Mouse (Mus musculus) neural tube, embryonic 10.5 days (tissue): ENCODE data around the gene Chd5.

Experiments
- DNase-seq: peaks from one replicate; pipeline ENCODE4 v3.0.0-alpha.2; 2017; ENCODE audit warnings: low spot score; ENCODE audit errors: extremely low spot score

Gene Chd5

GRCm38 (mm10) chr4:152338419-152339292, at the start of gene Chd5:
Chd5 (plus strand) TSS chr4:152338651.
- no peak for DNase-seq

DNA sequence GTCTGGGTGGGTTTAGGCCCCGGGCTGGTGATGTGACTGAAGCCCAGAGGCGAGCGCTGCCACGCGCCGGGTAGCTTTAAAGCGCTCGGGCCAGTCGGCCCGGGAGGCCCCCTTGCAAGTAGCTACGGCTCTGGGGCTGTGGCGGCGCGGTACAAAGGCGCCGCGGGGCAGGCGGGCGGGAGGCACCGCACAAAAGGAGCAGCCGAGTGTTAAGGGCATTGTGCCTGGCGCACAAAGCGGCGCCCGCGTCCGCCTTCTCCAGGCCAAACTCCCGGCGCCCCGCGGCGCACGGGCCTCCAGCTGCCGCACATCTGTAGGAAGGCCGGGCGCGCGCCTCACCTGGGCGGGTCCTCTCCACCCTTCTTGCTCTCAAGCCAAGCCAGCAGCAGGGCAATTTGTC, 48.1 kb upstream of the Chd5 start:
- DNase-seq, result peak; percentile 75

DNA sequence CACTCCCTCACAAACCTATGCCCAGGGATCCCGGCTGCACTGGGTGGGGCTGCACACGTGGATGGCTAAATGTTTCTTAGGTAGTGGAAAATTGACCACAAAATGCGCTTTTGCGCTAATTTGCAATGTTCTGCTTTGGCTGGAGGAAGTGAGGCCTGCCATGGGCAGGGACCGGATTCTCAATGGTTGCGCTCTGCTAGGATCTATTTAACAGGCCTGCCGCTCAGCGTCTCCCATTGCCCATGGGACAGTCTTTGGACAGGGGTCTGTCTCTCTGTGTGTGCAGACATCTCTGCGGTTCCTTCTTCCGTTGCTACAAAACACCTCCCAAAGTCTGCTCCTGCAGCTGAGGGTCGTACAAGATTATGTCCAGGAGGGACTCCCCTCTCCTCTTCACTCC, 47.5 kb upstream of the Chd5 start:
- no peak for DNase-seq

DNA sequence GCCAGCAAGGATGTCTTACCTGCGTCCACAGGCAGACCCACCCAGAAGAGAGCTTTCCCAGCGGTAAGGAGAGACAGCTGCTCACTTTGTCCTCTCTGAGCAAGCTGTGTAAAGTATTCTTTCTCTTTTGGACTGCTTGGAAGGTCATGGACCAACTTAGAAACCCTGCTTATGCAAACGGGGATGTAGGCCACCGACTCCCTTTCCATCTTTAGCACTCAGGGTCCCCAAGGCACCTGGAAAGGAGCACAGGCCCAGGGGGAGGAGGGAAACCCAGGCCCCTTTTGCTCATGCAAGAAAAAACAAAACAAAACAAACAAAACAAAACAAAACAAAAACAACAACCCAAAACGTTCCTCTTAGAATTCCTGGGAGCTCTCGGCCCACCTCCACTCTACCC, 46.9 kb upstream of the Chd5 start, which contains the start of gene Hes3:
Gene Hes3, minus strand, starts transcription at position 101 of the 400 bp plus-strand sequence.
- DNase-seq, result no peak

- DNase-seq, result no peak
Measured at GRCm38 (mm10) chr4:152292102-152292765, 46.2 kb upstream of the Chd5 start.

DNA sequence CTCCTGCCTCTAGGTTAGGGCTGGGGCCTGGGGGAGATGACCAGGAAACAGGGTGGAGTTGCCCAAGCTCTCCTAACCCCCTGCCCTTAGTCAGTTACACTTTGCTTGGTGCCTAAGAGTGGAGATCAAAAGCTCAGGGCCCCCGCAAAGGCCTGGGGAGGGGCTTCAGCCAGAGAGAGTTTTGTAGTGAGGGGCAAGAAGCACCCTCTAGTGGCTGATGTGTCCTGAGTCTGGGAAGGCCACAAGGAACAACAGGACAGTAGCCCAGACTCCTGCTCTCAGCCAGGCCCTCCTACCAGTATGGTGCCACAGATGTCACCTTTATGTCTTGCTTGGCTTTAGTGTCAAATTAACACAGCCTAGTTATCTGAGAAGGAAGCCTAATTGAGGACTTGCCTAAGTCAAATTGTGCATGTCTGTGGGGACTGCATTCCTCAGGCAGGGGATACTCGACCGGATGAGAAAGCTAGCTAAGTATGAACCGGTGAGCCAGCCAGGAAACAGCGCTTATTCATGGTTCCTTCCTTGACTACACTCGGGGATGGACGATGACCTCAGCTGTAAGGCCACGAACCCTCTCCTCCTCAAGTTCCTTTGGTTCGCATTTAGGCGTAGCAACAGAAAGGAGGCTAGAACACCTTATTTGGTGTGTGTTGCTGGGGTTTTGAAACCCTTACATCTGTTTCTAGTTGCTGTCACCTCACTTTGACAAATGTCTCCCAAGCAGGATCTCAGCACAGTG, 44.1 kb upstream of the Chd5 start:
- no peak for DNase-seq

DNA sequence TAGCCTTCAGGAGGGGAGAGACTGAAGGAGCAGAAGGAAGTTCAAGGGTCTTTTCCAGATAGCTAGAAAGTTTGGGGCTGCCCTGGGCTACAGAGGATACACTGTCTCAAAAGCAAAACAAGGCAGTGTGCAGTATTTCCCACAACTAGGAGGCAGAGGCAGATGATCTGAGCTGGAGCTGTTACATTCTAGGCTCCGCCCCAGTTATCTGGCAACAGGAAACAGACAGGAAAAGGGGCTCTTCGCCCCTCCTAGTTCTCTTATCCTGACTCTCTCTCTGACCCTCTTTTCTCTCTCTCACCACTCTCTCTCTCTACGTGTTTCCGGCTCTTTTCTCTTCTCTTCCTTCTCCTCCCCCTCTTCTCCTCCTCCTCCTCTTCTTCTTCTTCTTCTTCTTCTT, 42.5 kb upstream of the Chd5 start:
- DNase-seq, result no peak

DNA sequence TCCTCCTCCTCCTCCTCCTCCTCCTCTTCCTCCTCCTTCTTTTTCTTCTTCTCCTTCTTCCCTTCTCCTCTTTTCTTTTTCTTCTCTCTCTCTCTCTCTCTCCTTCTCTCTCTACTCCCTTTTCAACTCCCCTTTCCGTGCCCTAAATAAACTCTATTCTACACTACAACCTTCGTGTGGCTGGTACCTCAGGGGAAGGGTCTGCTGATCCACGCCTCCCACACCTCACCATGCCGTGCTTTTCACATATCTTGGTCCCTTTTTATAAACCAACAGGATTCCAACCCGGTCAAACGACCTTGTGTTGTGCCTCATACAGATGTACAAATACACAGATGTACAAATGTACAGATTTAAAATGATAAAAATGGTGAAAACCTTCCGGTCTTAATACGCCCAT, 42.1 kb upstream of the Chd5 start:
- no peak for DNase-seq

GRCm38 (mm10) chr4:152296874-152297861, 41.3 kb upstream of the Chd5 start, which contains the start of gene Icmt:
Icmt (plus strand) TSS chr4:152297227.
- peak; percentile 100 for DNase-seq

DNA sequence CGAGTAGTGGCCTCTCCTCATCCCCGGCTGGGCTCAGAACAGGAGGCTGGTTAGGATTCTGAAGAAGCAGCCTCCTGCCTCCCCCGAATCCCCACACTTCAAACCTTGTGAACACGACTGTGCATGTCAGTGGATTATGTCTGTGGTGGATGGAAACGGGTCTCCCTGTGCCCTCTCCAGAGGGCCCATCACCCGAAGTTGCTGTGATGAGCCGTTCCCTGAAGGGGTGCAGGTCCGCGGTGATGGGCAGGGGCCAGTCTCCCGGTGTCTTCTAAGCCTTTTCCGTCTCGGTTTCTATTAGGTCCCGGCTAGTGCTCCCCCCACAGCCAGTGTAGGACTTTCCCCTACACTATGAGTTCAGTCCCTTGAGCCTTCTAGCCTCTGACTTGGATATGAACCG, 39.6 kb upstream of the Chd5 start:
- no peak for DNase-seq

DNA sequence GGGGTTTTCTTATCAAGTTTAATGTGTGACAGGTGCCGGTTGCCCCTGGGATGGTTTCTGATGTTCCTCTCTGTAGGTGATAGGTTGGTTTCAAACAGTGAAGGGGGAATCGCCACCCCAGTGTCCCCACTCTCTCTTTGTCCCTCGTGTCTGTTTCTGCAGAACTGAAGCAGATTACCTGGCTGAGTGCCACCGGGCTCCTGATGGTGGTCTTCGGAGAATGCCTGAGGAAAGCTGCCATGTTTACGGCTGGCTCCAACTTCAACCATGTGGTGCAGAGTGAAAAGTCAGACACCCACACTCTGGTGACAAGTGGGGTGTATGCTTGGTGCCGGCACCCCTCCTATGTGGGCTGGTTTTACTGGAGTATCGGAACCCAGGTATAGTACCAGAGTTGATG, 38.1 kb upstream of the Chd5 start:
- no peak for DNase-seq

DNA sequence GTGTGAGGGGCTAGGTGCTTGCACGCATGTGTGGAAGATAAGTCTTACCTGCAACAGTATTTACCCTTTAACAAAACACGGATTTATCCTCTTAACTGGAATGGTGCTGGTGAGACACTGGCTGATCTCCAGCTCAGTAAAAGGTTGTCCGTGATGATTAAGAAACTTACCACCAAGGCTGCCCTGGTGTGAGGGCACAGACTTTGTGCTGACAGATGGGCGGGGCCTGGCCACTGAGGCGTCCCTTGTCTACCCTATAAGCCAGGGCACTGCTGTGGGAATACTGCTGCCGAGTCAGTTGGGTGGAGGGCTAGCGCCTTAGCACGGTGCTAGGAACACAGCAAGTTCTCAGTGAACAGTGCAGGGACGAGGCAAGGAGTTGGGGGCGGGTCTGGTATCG, 36.4 kb upstream of the Chd5 start:
- no peak for DNase-seq

- DNase-seq, result no peak
Measured at GRCm38 (mm10) chr4:152303172-152303571, 35.3 kb upstream of the Chd5 start.

- no peak for DNase-seq
Measured at GRCm38 (mm10) chr4:152304685-152305084, 33.8 kb upstream of the Chd5 start.

- DNase-seq, result no peak
Measured at GRCm38 (mm10) chr4:152305991-152306390, 32.5 kb upstream of the Chd5 start.

GRCm38 (mm10) chr4:152307542-152307941, 30.9 kb upstream of the Chd5 start:
- DNase-seq, result no peak

GRCm38 (mm10) chr4:152312186-152312585, 26.3 kb upstream of the Chd5 start:
- no peak for DNase-seq

DNA sequence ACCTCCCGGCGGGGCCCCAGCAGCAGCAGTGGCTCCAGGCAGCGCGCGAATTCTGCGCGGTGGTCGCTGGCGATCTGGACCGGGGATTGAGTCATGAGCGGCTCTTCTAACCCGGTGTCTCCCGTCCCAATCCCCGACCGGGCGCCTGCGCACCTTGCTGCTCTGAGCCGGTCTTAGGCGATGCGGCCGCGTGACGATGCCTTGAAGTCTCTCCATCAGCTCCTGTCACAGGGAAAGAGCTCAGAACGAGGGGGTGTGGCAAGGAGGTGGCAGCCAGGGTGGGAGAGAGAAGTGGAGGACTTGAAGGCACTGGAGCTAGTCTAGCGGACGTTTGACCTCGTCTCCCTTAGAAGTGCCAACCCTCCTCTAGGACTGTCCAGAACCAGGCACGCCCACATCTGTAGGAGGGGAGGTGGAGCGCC, 25.2 kb upstream of the Chd5 start:
- peak; percentile 58 for DNase-seq

- DNase-seq, result no peak
Measured at GRCm38 (mm10) chr4:152313934-152314333, 24.5 kb upstream of the Chd5 start.

GRCm38 (mm10) chr4:152315498-152316213, 22.8 kb upstream of the Chd5 start:
- DNase-seq, result no peak
